Mouse (Mus musculus) liver, postnatal 0 days (tissue): ENCODE measurements around the gene Mettl14. TPM values are rescaled to one million over a fixed set of nuclear protein-coding genes. Genes with fewer than 3 reads are reported as not detected.

Experiments used
- ATAC-seq: fragments of 200-750 bp; cut with Nextera tagmentation; 2 replicates; pipeline ENCODE4 v1.8.0; 2017; ENCODE audit warnings: mild to moderate bottlenecking, moderate library complexity
- DNase-seq: peaks from one replicate; pipeline ENCODE4 v3.0.0-alpha.2; 2016
- H3K27ac ChIP-seq: fragments of 300-500 bp; sonication (generic); 2 replicates; pipeline ENCODE4 v1.5.1; 2014; ENCODE audit warnings: antibody characterized with exemption, moderate library complexity, mild to moderate bottlenecking, low read depth
- H3K27me3 ChIP-seq: fragments of 300-500 bp; sonication (generic); 2 replicates; pipeline ENCODE4 v1.6.1; 2014; ENCODE audit warnings: low read length, control low read depth, mixed read lengths; ENCODE audit not compliant: insufficient read depth
- H3K36me3 ChIP-seq: fragments of 300-500 bp; sonication (generic); replicated peaks from 2 replicates; pipeline ENCODE4 v1.6.1; 2014; ENCODE audit warnings: mild to moderate bottlenecking, control low read depth, low read length, moderate library complexity, mixed read lengths; ENCODE audit not compliant: insufficient read depth
- H3K4me1 ChIP-seq: fragments of 300-500 bp; sonication (generic); 2 replicates; pipeline ENCODE4 v1.6.1; 2014; ENCODE audit warnings: antibody characterized with exemption, mild to moderate bottlenecking, control low read depth; ENCODE audit not compliant: insufficient read depth
- H3K4me2 ChIP-seq: fragments of 300-500 bp; sonication (generic); 2 replicates; pipeline ENCODE4 v1.6.1; 2014; ENCODE audit warnings: low read depth, mild to moderate bottlenecking, low read length, moderate library complexity, mixed read lengths
- H3K4me3 ChIP-seq: fragments of 300-500 bp; sonication (generic); 2 replicates; pipeline ENCODE4 v1.5.1; 2014; ENCODE audit warnings: low read depth, low read length
- H3K9ac ChIP-seq: fragments of 300-500 bp; sonication (generic); replicated peaks from 2 replicates; pipeline ENCODE4 v1.6.1; 2014; ENCODE audit warnings: mild to moderate bottlenecking, moderate library complexity
- H3K9me3 ChIP-seq: fragments of 300-500 bp; sonication (generic); 2 replicates; pipeline ENCODE4 v1.6.1; 2016; ENCODE audit warnings: mild to moderate bottlenecking, control low read depth, low read length, mixed read lengths
- CTCF ChIP-seq: sonication (generic); IDR thresholded peaks from 2 replicates; pipeline ENCODE4 v1.5.1; 2016; ENCODE audit warnings: antibody characterized with exemption, low read depth
- EP300 ChIP-seq: IDR thresholded peaks from 2 replicates; pipeline ENCODE4 v1.6.1; 2016; ENCODE audit warnings: antibody characterized with exemption, low read depth, mild to moderate bottlenecking
- WGBS: fragments of 180-500 bp; shearing (Covaris S2); extraction: QIAGEN DNeasy Blood & Tissue Kit; methylation state at CpG from one replicate; pipeline ENCODE4 v1.1.7; 2014; ENCODE audit not compliant: insufficient replicate concordance; 5-methylcytosine and 5-hydroxymethylcytosine counted together
- polyA plus RNA-seq: library from polyadenylated mRNA; unstranded; fragments of >200 nt; fragmentation: Nextera tagmentation; extraction: Ambion mirVana; gene quantifications from 2 replicates; pipeline ENCODE4 v1.2.1, GENCODE M21; 2015

The Mettl14 gene
- polyA plus RNA-seq, 1 experiment from 2014 or later = 5.3 TPM

GRCm38 (mm10) chr3:123329251-123329650 is 56.7 kb downstream of the Mettl14 start:
- DNase-seq (no peak), ATAC-seq (no peak)
- Histone ChIP-seq H3K4me2 (no peak overlapping the region), H3K36me3 (peaks cover 6% of the 10 kb centered on the region; the same call in 1 of the 2 replicates), H3K9ac (no peak overlapping the region), H3K27ac (no peak overlapping the region), H3K4me1 (peaks cover 8% of the 10 kb centered on the region), H3K9me3 (no peaks in the 10 kb centered on the region), H3K4me3 (no peak overlapping the region), H3K27me3 (no peaks in the 10 kb centered on the region)
- 75% methylated on average over 6 of the region's 6 CpGs for whole genome bisulfite sequencing
- no peak for TF ChIP-seq CTCF
- no peak for TF ChIP-seq EP300

DNA sequence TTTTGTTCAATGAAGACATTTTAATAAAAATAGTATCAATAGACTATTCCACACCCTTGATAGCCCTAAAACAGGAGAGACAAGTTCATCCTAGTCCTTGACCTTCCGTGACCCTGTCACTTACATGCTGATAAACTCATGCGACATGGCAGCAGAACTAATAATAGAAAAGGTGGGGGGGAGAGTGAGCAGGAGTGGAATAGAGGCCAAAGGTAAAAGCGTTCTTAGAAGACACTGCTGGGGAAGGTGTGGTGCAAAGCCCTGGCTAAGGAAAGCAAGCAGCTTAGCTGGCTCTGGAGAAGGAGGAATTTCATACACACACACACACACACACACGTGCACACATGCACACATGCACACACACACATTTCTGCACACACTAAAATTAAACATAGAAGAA is 61.6 kb downstream of the Mettl14 start:
- DNase-seq = no peak
- Histone ChIP-seq H3K36me3 (peaks cover 6% of the 10 kb centered on the region; the same call in 1 of the 2 replicates), H3K4me3 (no peak overlapping the region), H3K9ac (no peak overlapping the region), H3K4me2 (no peak overlapping the region), H3K9me3 (no peaks in the 10 kb centered on the region), H3K4me1 (0 out of 2 replicates have a peak, but pooled peaks cover 3% of the 10 kb centered on the region), H3K27me3 (no peaks in the 10 kb centered on the region), H3K27ac (no peak overlapping the region)
- TF ChIP-seq EP300 = no peak
- ATAC-seq = no peak
- WGBS = 55% methylated on average over 4 of the region's 4 CpGs

DNA sequence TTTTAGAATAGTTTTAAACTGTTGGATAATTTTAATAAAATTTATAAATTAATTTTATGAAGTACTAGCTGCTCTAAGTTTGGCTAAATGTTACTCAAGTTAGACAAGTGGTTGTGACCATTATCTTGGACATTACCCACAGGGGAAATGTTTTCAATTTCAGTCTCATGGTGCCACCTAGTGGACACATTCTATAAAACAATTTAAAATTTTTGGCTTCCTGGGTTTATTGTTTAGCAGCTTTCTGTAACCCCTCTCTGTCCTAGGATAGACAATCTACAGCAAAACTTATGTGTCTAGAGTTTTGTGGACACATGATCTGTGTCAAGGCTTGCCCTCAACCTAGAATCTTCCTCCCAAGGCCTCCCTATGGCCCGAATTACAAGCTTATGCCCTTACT is 63.8 kb downstream of the Mettl14 start:
- Histone ChIP-seq H3K27ac (no peak overlapping the region), H3K36me3 (no peaks in the 10 kb centered on the region), H3K9me3 (no peaks in the 10 kb centered on the region), H3K4me2 (no peak overlapping the region), H3K9ac (no peak overlapping the region), H3K4me1 (0 out of 2 replicates have a peak, but pooled peaks cover 3% of the 10 kb centered on the region), H3K27me3 (no peaks in the 10 kb centered on the region), H3K4me3 (no peak overlapping the region)
- ATAC-seq = no peak
- TF ChIP-seq EP300 (no peak), CTCF (peak; percentile 64)
- DNase-seq = no peak
- 51% methylated on average over 1 of the region's 1 CpGs for WGBS

DNA sequence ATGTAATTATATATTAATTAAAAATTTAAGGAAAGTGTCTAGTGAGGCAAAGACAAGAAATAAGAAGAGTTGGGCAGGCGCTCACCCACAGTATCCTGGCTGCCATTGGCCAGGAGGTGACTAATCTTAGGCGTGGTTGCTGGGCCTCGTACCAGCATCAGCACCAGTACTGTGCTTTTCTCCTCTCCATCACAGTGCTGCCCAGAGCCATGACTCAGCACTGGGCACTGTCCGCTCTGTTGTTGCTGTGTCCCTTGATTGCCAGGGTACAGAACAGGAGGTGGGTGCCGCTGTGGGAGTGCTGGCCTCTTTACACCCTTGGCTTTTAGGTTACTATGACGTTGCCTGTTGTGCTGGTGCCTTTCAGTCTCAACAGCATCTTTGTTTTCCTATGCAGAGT is 64.3 kb downstream of the Mettl14 start:
- ATAC-seq (no peak), DNase-seq (no peak)

GRCm38 (mm10) chr3:123320341-123320740 is 65.6 kb downstream of the Mettl14 start:
- TF ChIP-seq CTCF = no peak
- TF ChIP-seq EP300 = no peak
- Histone ChIP-seq H3K9me3 (no peaks in the 10 kb centered on the region), H3K4me1 (0 out of 2 replicates have a peak, but pooled peaks cover 3% of the 10 kb centered on the region), H3K27ac (no peak overlapping the region), H3K36me3 (no peaks in the 10 kb centered on the region), H3K9ac (no peak overlapping the region), H3K4me3 (no peak overlapping the region), H3K27me3 (no peaks in the 10 kb centered on the region), H3K4me2 (no peak overlapping the region)
- ATAC-seq = no peak
- DNase-seq = no peak
- 70% methylated on average over 9 of the region's 9 CpGs for WGBS

More for the DNA sequence above, 64.3 kb downstream of the Mettl14 start:
- H3K9me3 ChIP-seq = no peaks in the 10 kb centered on the region
- no peak overlapping the region for H3K9ac ChIP-seq
- no peak for TF ChIP-seq EP300
- no peak for TF ChIP-seq CTCF
- no peaks in the 10 kb centered on the region for H3K36me3 ChIP-seq
- WGBS = 83% methylated on average over 6 of the region's 6 CpGs
- no peak overlapping the region for H3K4me3 ChIP-seq
- no peaks in the 10 kb centered on the region for H3K27me3 ChIP-seq
- no peak overlapping the region for H3K27ac ChIP-seq
- 0 out of 2 replicates have a peak, but pooled peaks cover 3% of the 10 kb centered on the region for H3K4me1 ChIP-seq
- no peak overlapping the region for H3K4me2 ChIP-seq

Other genes with a start within 250 kb of the Mettl14 start
- gene Synpo2, start 150.0 kb downstream of the Mettl14 start, polyA plus RNA-seq = 0.06 and 0.27 TPM in 2 replicates
- gene Sec24d, start 118.7 kb downstream of the Mettl14 start, polyA plus RNA-seq = 18.5 and 19.8 TPM in 2 replicates
- gene Prss12, start 60.8 kb upstream of the Mettl14 start, polyA plus RNA-seq = 0.97 and 1.0 TPM in 2 replicates